Mouse (Mus musculus) left cerebral cortex, adult 2 months (tissue): ENCODE measurements around the gene Slc51b. TPM values are rescaled to one million over a fixed set of nuclear protein-coding genes. Genes with fewer than 3 reads are reported as not detected.

Source experiments
- DNase-seq, 2 experiments: peaks; one replicate each; pipeline ENCODE4 v3.0.0; 2021 to 2022; ENCODE audit warnings: low spot score in 2 of 2, mixed read lengths in 1 of 2; ENCODE audit errors: extremely low spot score in 1 of 2
- H3K27ac ChIP-seq: fragments of 200-600 bp; 2 replicates; pipeline ENCODE4 v1.8.1; 2022
- H3K4me3 ChIP-seq: fragments of 200-600 bp; 2 replicates; pipeline ENCODE4 v1.8.1; 2022
- CTCF ChIP-seq: fragments of 200-600 bp; IDR thresholded peaks from 2 replicates; pipeline ENCODE4 v1.8.1; 2022; ENCODE audit warnings: antibody characterized with exemption, mild to moderate bottlenecking, moderate library complexity
- intact Hi-C: fragments of 180-260 bp; cut with DNase I; formaldehyde crosslinking; loops from one replicate; pipeline ENCODE4 v1.15.1; 2025
- long read RNA-seq, 2 experiments: library from polyadenylated mRNA; stranded (forward); transcript quantifications; one replicate each; pipeline ENCODE4 v2.0.0; 2021; ENCODE audit warnings: borderline mapping rate in 2 of 2
- total RNA-seq, 2 experiments: library from RNA; stranded (reverse); gene quantifications; 2 replicates each; pipeline ENCODE4 v1.2.3; 2021

The Slc51b gene
- total RNA-seq: not detected
- long read RNA-seq, experiment 1: 0 reads
- long read RNA-seq, experiment 2: 0 reads

- Histone ChIP-seq H3K4me3 (no peak within 1 kb of the TSS), H3K27ac (no peak within 1 kb of the TSS)
- DNase-seq: no peak
- TF ChIP-seq CTCF: no peak
- intact Hi-C loops: no loop called here
These were observed at the start of gene Slc51b for GRCm38 (mm10) chr9:65422760-65423501. Slc51b (minus strand) TSS chr9:65422955.

GRCm38 (mm10) chr9:65467686-65468085, 44.9 kb upstream of the Slc51b start:
- Histone ChIP-seq H3K27ac (no peak overlapping the region), H3K4me3 (no peak overlapping the region)
- TF ChIP-seq CTCF: no peak
- intact Hi-C loops: no loop called here
- DNase-seq: no peak

GRCm38 (mm10) chr9:65465241-65465640, 42.5 kb upstream of the Slc51b start:
- TF ChIP-seq CTCF: no peak
- DNase-seq: no peak
- intact Hi-C loops: no loop called here
- no peak overlapping the region for H3K27ac ChIP-seq
- no peak overlapping the region for H3K4me3 ChIP-seq

- DNase-seq: no peak
- no peak overlapping the region for H3K4me3 ChIP-seq
- TF ChIP-seq CTCF: no peak
- intact Hi-C loops: loop anchor here (5.0 kb wide), 1 partner anchor 118 kb away; the partner anchor contains the start of gene Plekho2
- H3K27ac ChIP-seq: no peak overlapping the region
These were observed 41.4 kb upstream of the Slc51b start for GRCm38 (mm10) chr9:65464161-65464560.

- Histone ChIP-seq H3K27ac (no peak overlapping the region), H3K4me3 (no peak overlapping the region)
- intact Hi-C loops: loop anchor here (5.0 kb wide), 1 partner anchor 120 kb away; the partner anchor contains the start of gene Plekho2
- no peak for DNase-seq
- TF ChIP-seq CTCF: no peak
These were observed 39.8 kb upstream of the Slc51b start for GRCm38 (mm10) chr9:65462544-65462943.

GRCm38 (mm10) chr9:65460732-65461442, 38.1 kb upstream of the Slc51b start, which contains the start of gene Spg21:
Spg21 (plus strand) TSS chr9:65460947.
- no peak for TF ChIP-seq CTCF
- Histone ChIP-seq H3K4me3 (peak within 1 kb of the TSS; percentile 75), H3K27ac (peak within 1 kb of the TSS; percentile 92)
- peak; percentile 94 to 96 for DNase-seq
- intact Hi-C loops: loop anchor here (1.0 to 5.0 kb wide), 2 partner anchors 26 to 121 kb away; partner anchors contain the start of genes Mtfmt and Plekho2

- peak overlapping the region; percentile 75 for H3K4me3 ChIP-seq
- intact Hi-C loops: loop anchor here (1.0 to 5.0 kb wide), 2 partner anchors 25 to 122 kb away; partner anchors contain the start of genes Mtfmt and Plekho2
- peak overlapping the region; percentile 92 for H3K27ac ChIP-seq
- DNase-seq: no peak
- TF ChIP-seq CTCF: no peak
These were observed 37.4 kb upstream of the Slc51b start for GRCm38 (mm10) chr9:65460198-65460597.

- Histone ChIP-seq H3K4me3 (no peak overlapping the region), H3K27ac (no peak overlapping the region)
- DNase-seq: no peak
- intact Hi-C loops: no loop called here
- TF ChIP-seq CTCF: no peak
These were observed 36.2 kb upstream of the Slc51b start for GRCm38 (mm10) chr9:65458975-65459374.

GRCm38 (mm10) chr9:65447951-65448350, 25.2 kb upstream of the Slc51b start:
- no peak overlapping the region for H3K27ac ChIP-seq
- no peak overlapping the region for H3K4me3 ChIP-seq
- intact Hi-C loops: no loop called here
- DNase-seq: no peak
- TF ChIP-seq CTCF: no peak

- TF ChIP-seq CTCF: peak; percentile 21
- intact Hi-C loops: no loop called here
- Histone ChIP-seq H3K27ac (no peak overlapping the region), H3K4me3 (no peak overlapping the region)
- no peak for DNase-seq
These were observed 21.9 kb upstream of the Slc51b start for GRCm38 (mm10) chr9:65444692-65445091.

- TF ChIP-seq CTCF: no peak
- intact Hi-C loops: loop anchor here (1.0 kb wide), 1 partner anchor 25 kb away; the partner anchor contains the start of gene Spg21
- peak within 1 kb of the TSS; percentile 88 for H3K4me3 ChIP-seq
- DNase-seq: peak; percentile 89
- peak within 1 kb of the TSS; percentile 76 for H3K27ac ChIP-seq
These were observed 13.0 kb upstream of the Slc51b start, which contains the start of gene Mtfmt for GRCm38 (mm10) chr9:65435671-65436301. Mtfmt (plus strand) TSS chr9:65435782.
